Mouse (Mus musculus): ENCODE results near the gene Brox. TPM values are rescaled to one million over a fixed set of nuclear protein-coding genes. Genes with fewer than 3 reads are reported as not detected.

The Brox gene
- polyA plus RNA-seq (2015; fragmentation: Nextera tagmentation; extraction: Ambion mirVana), result 28.9 and 33.3 TPM in 2 replicates

DNA sequence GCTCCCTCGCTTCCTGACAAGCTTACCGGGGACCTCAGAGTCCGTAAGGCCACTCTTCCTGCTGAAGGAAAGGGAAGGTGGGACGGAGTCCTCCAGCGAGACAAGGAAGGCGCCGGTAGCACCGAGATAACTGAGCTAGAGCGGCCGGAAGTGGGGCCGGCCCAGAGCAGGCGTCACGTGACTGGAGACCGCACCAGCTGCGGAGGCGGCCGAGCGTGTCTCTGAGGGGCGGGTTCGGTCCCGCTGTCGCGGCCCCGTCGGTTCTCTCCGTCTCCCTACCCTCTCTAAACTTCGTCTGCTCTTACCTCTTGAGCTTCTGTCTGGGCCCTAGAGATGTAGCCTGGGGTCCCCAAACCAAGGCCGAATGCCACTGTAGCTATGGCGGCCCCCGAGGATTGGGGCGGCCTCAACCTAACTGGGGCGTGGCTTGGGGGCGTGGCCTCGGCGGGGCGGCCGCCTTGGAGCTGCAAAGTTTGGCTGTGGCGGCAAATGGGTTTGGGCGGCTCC, at the start of gene Brox:
Gene Brox (minus strand): TSS at position 393 of the 507 bp plus-strand sequence.

DNA sequence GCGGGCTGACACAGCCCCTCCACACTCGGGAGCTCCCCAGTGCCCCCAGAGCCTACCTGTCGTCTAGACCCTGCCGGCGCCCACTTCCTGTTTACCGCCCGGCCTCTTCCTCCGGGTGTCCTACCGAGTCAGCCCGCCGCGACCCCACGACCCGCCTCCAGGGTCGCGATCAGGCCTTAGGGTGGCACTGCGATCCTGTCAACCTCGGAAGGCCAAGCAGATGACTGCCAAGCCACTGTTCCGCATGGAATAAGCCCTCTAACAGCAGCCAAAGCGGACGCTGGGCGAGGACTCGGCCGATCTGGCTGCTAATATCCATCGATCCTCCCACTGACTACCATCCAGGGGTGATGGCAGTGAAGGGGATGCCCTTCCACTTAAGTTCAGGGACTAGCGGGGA, 604 bp downstream of the Brox start, which contains the start of gene Aida:
Gene Aida (plus strand): TSS at position 126 of the 400 bp plus-strand sequence.

Other genes starting within 250 kb of the Brox start
- 6.3 and 8.3 TPM in 2 replicates for gene Disp1, start 75.7 kb downstream of the Brox start, polyA plus RNA-seq (2015; fragmentation: Nextera tagmentation; extraction: Ambion mirVana)
- gene Aida, start 679 bp downstream of the Brox start, polyA plus RNA-seq (2015; fragmentation: Nextera tagmentation; extraction: Ambion mirVana), result 34.2 and 40.6 TPM in 2 replicates
- gene Mia3, start 72.3 kb upstream of the Brox start, polyA plus RNA-seq (2015; fragmentation: Nextera tagmentation; extraction: Ambion mirVana), result 59.3 and 61.8 TPM in 2 replicates
- 7.2 and 8.3 TPM in 2 replicates for gene Taf1a, start 91.7 kb upstream of the Brox start, polyA plus RNA-seq (2015; fragmentation: Nextera tagmentation; extraction: Ambion mirVana)
- not detected in 2 replicates for gene Hhipl2, start 120.9 kb upstream of the Brox start, polyA plus RNA-seq (2015; fragmentation: Nextera tagmentation; extraction: Ambion mirVana)